Mouse (Mus musculus): ENCODE data around the gene Plb1. TPM values are rescaled to one million over a fixed set of nuclear protein-coding genes. Genes with fewer than 3 reads are reported as not detected.

The Plb1 gene
- polyA plus RNA-seq, 1 experiment from 2014 or later, result 0.68 TPM

- no peaks in the 10 kb centered on the region for H3K9me3 ChIP-seq (ENCODE audit: control insufficient read depth)
- no peak for TF ChIP-seq CTCF (IDR thresholded peaks at IDR 0.05; ENCODE audit: low read depth)
- no peak overlapping the region for H3K27ac ChIP-seq (ENCODE audit: low read depth, low read length)
- no peak overlapping the region for H3K4me2 ChIP-seq (replicated peaks; ENCODE audit: low read depth)
- no peaks in the 10 kb centered on the region for H3K27me3 ChIP-seq (replicated peaks; ENCODE audit: control insufficient read depth, insufficient read depth, low read length)
- H3K36me3 ChIP-seq (ENCODE audit: control insufficient read depth, insufficient read depth), result no peaks in the 10 kb centered on the region
- ATAC-seq, result no peak
- no peak overlapping the region for H3K4me3 ChIP-seq (ENCODE audit: low read depth, low read length)
- WGBS, result 54% methylated on average over 3 of the region's 3 CpGs
- H3K4me1 ChIP-seq (replicated peaks; ENCODE audit: control insufficient read depth, insufficient read depth, low read length), result no peaks in the 10 kb centered on the region
- no peak overlapping the region for H3K9ac ChIP-seq (ENCODE audit: low read depth, low read length)
These were observed 165.2 kb downstream of the Plb1 start for GRCm38 (mm10) chr5:32397719-32398118.

GRCm38 (mm10) chr5:32400926-32401325 lies 168.4 kb downstream of the Plb1 start:
- ATAC-seq, result peak; percentile 51; the same call in 1 of the 2 replicates
- Histone ChIP-seq H3K9ac (ENCODE audit: low read depth, low read length) (no peak overlapping the region), H3K36me3 (ENCODE audit: control insufficient read depth, insufficient read depth) (no peaks in the 10 kb centered on the region), H3K4me1 (replicated peaks; ENCODE audit: control insufficient read depth, insufficient read depth, low read length) (no peaks in the 10 kb centered on the region), H3K4me2 (replicated peaks; ENCODE audit: low read depth) (no peak overlapping the region), H3K9me3 (ENCODE audit: control insufficient read depth) (no peaks in the 10 kb centered on the region), H3K27me3 (replicated peaks; ENCODE audit: control insufficient read depth, insufficient read depth, low read length) (no peaks in the 10 kb centered on the region), H3K4me3 (ENCODE audit: low read depth, low read length) (no peak overlapping the region), H3K27ac (ENCODE audit: low read depth, low read length) (no peak overlapping the region)
- no peak for TF ChIP-seq CTCF (IDR thresholded peaks at IDR 0.05; ENCODE audit: low read depth)
- 22% methylated on average over 2 of the region's 2 CpGs for WGBS

DNA sequence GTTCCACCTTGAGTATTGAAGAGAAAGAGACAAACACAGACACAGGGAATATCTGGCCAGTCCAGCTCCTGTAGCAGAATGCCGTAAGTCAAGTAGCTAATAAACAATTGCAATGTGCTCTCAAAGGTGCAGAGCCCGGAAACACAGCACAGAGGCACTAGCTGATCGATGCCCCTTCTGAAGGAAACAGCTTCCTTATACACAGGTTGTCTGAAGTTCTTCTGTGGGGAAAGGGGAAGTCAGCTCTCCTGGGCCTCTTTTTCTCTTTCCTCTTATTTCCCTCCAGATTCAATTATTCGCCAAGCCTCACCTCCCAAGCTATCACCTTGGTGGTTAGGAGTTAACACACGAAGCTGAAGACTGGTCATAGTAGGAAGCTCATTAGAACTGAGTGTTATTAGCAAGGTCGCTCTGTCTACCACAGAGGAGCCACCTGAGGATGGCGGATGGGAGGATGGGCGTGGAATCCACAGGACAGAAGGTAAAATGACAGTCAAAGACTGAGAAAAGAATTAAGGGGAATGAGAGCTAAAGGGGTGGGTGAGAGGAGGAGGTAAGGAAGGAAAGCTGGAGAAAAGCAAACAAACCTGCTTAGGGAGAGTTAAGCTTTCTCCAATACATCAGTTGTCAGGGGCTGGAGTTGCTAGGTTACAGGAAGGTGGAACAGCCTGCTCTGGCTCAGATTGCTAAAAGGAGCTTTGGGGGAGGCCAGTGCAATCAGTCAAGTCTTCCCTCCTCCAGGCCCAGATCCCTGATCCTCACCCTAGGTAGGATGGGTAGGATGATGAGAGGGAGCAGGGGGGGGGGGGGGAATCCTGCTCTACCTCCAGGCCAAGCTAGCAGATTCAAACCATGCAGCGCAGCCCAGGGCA lies 170.8 kb downstream of the Plb1 start:
- Histone ChIP-seq H3K9me3 (ENCODE audit: control insufficient read depth) (no peaks in the 10 kb centered on the region), H3K9ac (ENCODE audit: low read depth, low read length) (no peak overlapping the region), H3K36me3 (ENCODE audit: control insufficient read depth, insufficient read depth) (no peaks in the 10 kb centered on the region), H3K27ac (ENCODE audit: low read depth, low read length) (no peak overlapping the region), H3K4me1 (replicated peaks; ENCODE audit: control insufficient read depth, insufficient read depth, low read length) (no peaks in the 10 kb centered on the region), H3K27me3 (replicated peaks; ENCODE audit: control insufficient read depth, insufficient read depth, low read length) (no peaks in the 10 kb centered on the region), H3K4me3 (ENCODE audit: low read depth, low read length) (no peak overlapping the region), H3K4me2 (replicated peaks; ENCODE audit: low read depth) (no peak overlapping the region)
- 44% methylated on average over 9 of the region's 9 CpGs for WGBS
- no peak for ATAC-seq
- TF ChIP-seq CTCF (IDR thresholded peaks at IDR 0.05; ENCODE audit: low read depth), result no peak

DNA sequence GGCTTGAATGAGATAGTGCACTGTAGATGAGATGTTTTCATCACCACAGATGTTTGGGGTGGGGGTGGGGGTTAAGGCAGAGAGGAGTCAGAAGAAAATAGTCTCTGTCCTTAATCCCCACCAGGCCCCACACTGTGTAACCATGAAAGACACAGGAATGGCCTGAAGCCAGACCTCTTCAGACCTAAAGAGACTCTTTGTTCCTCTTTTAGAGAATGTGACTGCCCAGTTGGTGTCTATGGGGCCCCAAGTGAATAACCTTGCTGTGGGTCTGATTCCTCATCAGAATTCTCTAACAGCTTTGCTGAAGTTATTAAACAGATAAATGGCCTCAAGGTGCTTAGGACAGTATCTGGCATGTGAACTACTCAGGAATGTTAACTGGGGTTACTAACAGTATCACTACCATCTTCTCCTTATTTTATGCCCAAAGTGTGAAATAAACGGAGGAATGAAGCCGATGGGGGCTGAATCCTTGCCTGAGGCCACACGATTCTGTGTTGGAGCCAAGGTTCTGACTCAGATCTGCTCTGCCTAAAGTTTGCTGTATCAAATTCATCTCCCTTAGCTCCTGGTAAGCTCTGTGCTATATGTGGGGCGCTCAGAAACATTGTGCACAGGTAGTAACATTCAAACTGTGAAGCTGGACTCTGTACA lies 172.8 kb downstream of the Plb1 start:
- no peak overlapping the region for H3K9ac ChIP-seq (ENCODE audit: low read depth, low read length)
- H3K9me3 ChIP-seq (ENCODE audit: control insufficient read depth), result no peaks in the 10 kb centered on the region
- H3K27me3 ChIP-seq (replicated peaks; ENCODE audit: control insufficient read depth, insufficient read depth, low read length), result no peaks in the 10 kb centered on the region
- no peak overlapping the region for H3K4me2 ChIP-seq (replicated peaks; ENCODE audit: low read depth)
- 76% methylated on average over 4 of the region's 4 CpGs for WGBS
- H3K4me1 ChIP-seq (replicated peaks; ENCODE audit: control insufficient read depth, insufficient read depth, low read length), result no peaks in the 10 kb centered on the region
- H3K4me3 ChIP-seq (ENCODE audit: low read depth, low read length), result no peak overlapping the region
- ATAC-seq, result no peak
- TF ChIP-seq CTCF (IDR thresholded peaks at IDR 0.05; ENCODE audit: low read depth), result no peak
- no peaks in the 10 kb centered on the region for H3K36me3 ChIP-seq (ENCODE audit: control insufficient read depth, insufficient read depth)
- no peak overlapping the region for H3K27ac ChIP-seq (ENCODE audit: low read depth, low read length)

GRCm38 (mm10) chr5:32408771-32409170 lies 176.3 kb downstream of the Plb1 start:
- H3K27me3 ChIP-seq (replicated peaks; ENCODE audit: control insufficient read depth, insufficient read depth, low read length), result no peaks in the 10 kb centered on the region
- TF ChIP-seq CTCF (IDR thresholded peaks at IDR 0.05; ENCODE audit: low read depth), result no peak
- H3K4me3 ChIP-seq (ENCODE audit: low read depth, low read length), result no peak overlapping the region
- H3K9ac ChIP-seq (ENCODE audit: low read depth, low read length), result no peak overlapping the region
- ATAC-seq, result no peak
- H3K27ac ChIP-seq (ENCODE audit: low read depth, low read length), result no peak overlapping the region
- WGBS, result 86% methylated on average over 1 of the region's 1 CpGs
- no peaks in the 10 kb centered on the region for H3K9me3 ChIP-seq (ENCODE audit: control insufficient read depth)
- no peak overlapping the region for H3K4me2 ChIP-seq (replicated peaks; ENCODE audit: low read depth)
- no peaks in the 10 kb centered on the region for H3K4me1 ChIP-seq (replicated peaks; ENCODE audit: control insufficient read depth, insufficient read depth, low read length)
- no peaks in the 10 kb centered on the region for H3K36me3 ChIP-seq (ENCODE audit: control insufficient read depth, insufficient read depth)

- H3K27ac ChIP-seq (ENCODE audit: low read depth, low read length), result no peak overlapping the region
- H3K4me3 ChIP-seq (ENCODE audit: low read depth, low read length), result no peak overlapping the region
- no peak overlapping the region for H3K9ac ChIP-seq (ENCODE audit: low read depth, low read length)
- ATAC-seq, result peak; percentile 56
- H3K9me3 ChIP-seq (ENCODE audit: control insufficient read depth), result no peaks in the 10 kb centered on the region
- no peaks in the 10 kb centered on the region for H3K4me1 ChIP-seq (replicated peaks; ENCODE audit: control insufficient read depth, insufficient read depth, low read length)
- 37% methylated on average over 2 of the region's 2 CpGs for WGBS
- H3K4me2 ChIP-seq (replicated peaks; ENCODE audit: low read depth), result no peak overlapping the region
- TF ChIP-seq CTCF (IDR thresholded peaks at IDR 0.05; ENCODE audit: low read depth), result no peak
- no peaks in the 10 kb centered on the region for H3K27me3 ChIP-seq (replicated peaks; ENCODE audit: control insufficient read depth, insufficient read depth, low read length)
- H3K36me3 ChIP-seq (ENCODE audit: control insufficient read depth, insufficient read depth), result no peaks in the 10 kb centered on the region
These were observed 177.2 kb downstream of the Plb1 start for GRCm38 (mm10) chr5:32409747-32410146.

Measured in intestine, postnatal 0 days (tissue).